Mouse (Mus musculus): Measurements from ENCODE around the gene Ncor2. TPM values are rescaled to one million over a fixed set of nuclear protein-coding genes. Genes with fewer than 3 reads are reported as not detected.

Gene Ncor2
- total RNA-seq, 1 experiment from 2014 or later = 10.7 TPM

- peak; percentile 76 to 79 for ATAC-seq (replicated peaks in 1 of 2; ENCODE audit: insufficient read depth in 1 of 2, low FRiP score in 2 of 2, low TSS enrichment in 1 of 2, low read depth in 1 of 2, poor library complexity in 2 of 2, severe bottlenecking in 2 of 2)
Measured at GRCm38 (mm10) chr5:125140832-125141524, 38.0 kb downstream of the Ncor2 start.

- ATAC-seq (replicated peaks in 1 of 2; ENCODE audit: insufficient read depth in 1 of 2, low FRiP score in 2 of 2, low TSS enrichment in 1 of 2, low read depth in 1 of 2, poor library complexity in 2 of 2, severe bottlenecking in 2 of 2) = no peak
Measured at GRCm38 (mm10) chr5:125140151-125140699, 38.8 kb downstream of the Ncor2 start.

- ATAC-seq (replicated peaks in 1 of 2; ENCODE audit: insufficient read depth in 1 of 2, low FRiP score in 2 of 2, low TSS enrichment in 1 of 2, low read depth in 1 of 2, poor library complexity in 2 of 2, severe bottlenecking in 2 of 2) = no peak
Measured at GRCm38 (mm10) chr5:125139669-125140068, 39.4 kb downstream of the Ncor2 start.

GRCm38 (mm10) chr5:125138841-125139430, 40.1 kb downstream of the Ncor2 start:
- no peak for ATAC-seq (replicated peaks in 1 of 2; ENCODE audit: insufficient read depth in 1 of 2, low FRiP score in 2 of 2, low TSS enrichment in 1 of 2, low read depth in 1 of 2, poor library complexity in 2 of 2, severe bottlenecking in 2 of 2)

GRCm38 (mm10) chr5:125137672-125138285, 41.2 kb downstream of the Ncor2 start:
- ATAC-seq (replicated peaks in 1 of 2; ENCODE audit: insufficient read depth in 1 of 2, low FRiP score in 2 of 2, low TSS enrichment in 1 of 2, low read depth in 1 of 2, poor library complexity in 2 of 2, severe bottlenecking in 2 of 2) = no peak

- ATAC-seq (replicated peaks in 1 of 2; ENCODE audit: insufficient read depth in 1 of 2, low FRiP score in 2 of 2, low TSS enrichment in 1 of 2, low read depth in 1 of 2, poor library complexity in 2 of 2, severe bottlenecking in 2 of 2) = no peak
Measured at GRCm38 (mm10) chr5:125136996-125137671, 41.9 kb downstream of the Ncor2 start.

- ATAC-seq (replicated peaks in 1 of 2; ENCODE audit: insufficient read depth in 1 of 2, low FRiP score in 2 of 2, low TSS enrichment in 1 of 2, low read depth in 1 of 2, poor library complexity in 2 of 2, severe bottlenecking in 2 of 2) = no peak
Measured at GRCm38 (mm10) chr5:125136296-125136995, 42.6 kb downstream of the Ncor2 start.

GRCm38 (mm10) chr5:125134795-125135468, 44.1 kb downstream of the Ncor2 start:
- no peak for ATAC-seq (replicated peaks in 1 of 2; ENCODE audit: insufficient read depth in 1 of 2, low FRiP score in 2 of 2, low TSS enrichment in 1 of 2, low read depth in 1 of 2, poor library complexity in 2 of 2, severe bottlenecking in 2 of 2)

- ATAC-seq (replicated peaks in 1 of 2; ENCODE audit: insufficient read depth in 1 of 2, low FRiP score in 2 of 2, low TSS enrichment in 1 of 2, low read depth in 1 of 2, poor library complexity in 2 of 2, severe bottlenecking in 2 of 2) = no peak
Measured at GRCm38 (mm10) chr5:125134391-125134790, 44.6 kb downstream of the Ncor2 start.

GRCm38 (mm10) chr5:125133651-125134050, 45.4 kb downstream of the Ncor2 start:
- no peak for ATAC-seq (replicated peaks in 1 of 2; ENCODE audit: insufficient read depth in 1 of 2, low FRiP score in 2 of 2, low TSS enrichment in 1 of 2, low read depth in 1 of 2, poor library complexity in 2 of 2, severe bottlenecking in 2 of 2)

- no peak for ATAC-seq (replicated peaks in 1 of 2; ENCODE audit: insufficient read depth in 1 of 2, low FRiP score in 2 of 2, low TSS enrichment in 1 of 2, low read depth in 1 of 2, poor library complexity in 2 of 2, severe bottlenecking in 2 of 2)
Measured at GRCm38 (mm10) chr5:125132566-125133260, 46.3 kb downstream of the Ncor2 start.

- ATAC-seq (replicated peaks in 1 of 2; ENCODE audit: insufficient read depth in 1 of 2, low FRiP score in 2 of 2, low TSS enrichment in 1 of 2, low read depth in 1 of 2, poor library complexity in 2 of 2, severe bottlenecking in 2 of 2) = no peak
Measured at GRCm38 (mm10) chr5:125132069-125132468, 47.0 kb downstream of the Ncor2 start.

- no peak for ATAC-seq (replicated peaks in 1 of 2; ENCODE audit: insufficient read depth in 1 of 2, low FRiP score in 2 of 2, low TSS enrichment in 1 of 2, low read depth in 1 of 2, poor library complexity in 2 of 2, severe bottlenecking in 2 of 2)
Measured at GRCm38 (mm10) chr5:125130406-125130805, 48.6 kb downstream of the Ncor2 start.

- ATAC-seq (replicated peaks in 1 of 2; ENCODE audit: insufficient read depth in 1 of 2, low FRiP score in 2 of 2, low TSS enrichment in 1 of 2, low read depth in 1 of 2, poor library complexity in 2 of 2, severe bottlenecking in 2 of 2) = peak in 1 of 2 experiments; percentile 6; a peak in 1 of 4 replicates
Measured at GRCm38 (mm10) chr5:125128939-125129385, 50.1 kb downstream of the Ncor2 start.

GRCm38 (mm10) chr5:125127920-125128319, 51.1 kb downstream of the Ncor2 start:
- no peak for ATAC-seq (replicated peaks in 1 of 2; ENCODE audit: insufficient read depth in 1 of 2, low FRiP score in 2 of 2, low TSS enrichment in 1 of 2, low read depth in 1 of 2, poor library complexity in 2 of 2, severe bottlenecking in 2 of 2)

GRCm38 (mm10) chr5:125127426-125127825, 51.6 kb downstream of the Ncor2 start:
- no peak for ATAC-seq (replicated peaks in 1 of 2; ENCODE audit: insufficient read depth in 1 of 2, low FRiP score in 2 of 2, low TSS enrichment in 1 of 2, low read depth in 1 of 2, poor library complexity in 2 of 2, severe bottlenecking in 2 of 2)

Measured in hematopoietic stem cell, adult 5-6 weeks (primary cell).